Mouse (Mus musculus) gastrocnemius, postnatal 10 days (tissue): Measurements from ENCODE around the gene C1qtnf4. TPM values are rescaled to one million over a fixed set of nuclear protein-coding genes. Genes with fewer than 3 reads are reported as not detected.

ENCODE experiments used
- DNase-seq: peaks from one replicate; pipeline ENCODE4 v3.0.0; 2021; ENCODE audit warnings: mixed read lengths
- long read RNA-seq, 2 experiments: library from polyadenylated mRNA; stranded (forward); transcript quantifications; one replicate each; pipeline ENCODE4 v2.0.0; 2021
- total RNA-seq, 2 experiments: library from RNA; stranded (reverse); gene quantifications; 2 replicates each; pipeline ENCODE4 v1.2.3; 2021

The C1qtnf4 gene
- 1 to 10 TPM; 7.1 to 8.5 TPM for total RNA-seq
- long read RNA-seq, experiment 1, partial matches to known transcripts, result 17 of 17 reads
- long read RNA-seq, experiment 1, other reads (novel, unspliced or antisense), result 0 of 17 reads
- long read RNA-seq, experiment 2, partial matches to known transcripts, result 0 of 10 reads
- long read RNA-seq, experiment 2, other reads (novel, unspliced or antisense), result 10 of 10 reads

- peak; percentile 27 for DNase-seq
Observed at GRCm38 (mm10) chr2:90885218-90886041, at the start of gene C1qtnf4. TSS of gene C1qtnf4 (plus strand) at chr2:90885860.

- DNase-seq, result no peak
Observed at GRCm38 (mm10) chr2:90838621-90839020, 47.0 kb upstream of the C1qtnf4 start.

GRCm38 (mm10) chr2:90843666-90844065 is 42.0 kb upstream of the C1qtnf4 start:
- DNase-seq, result no peak

- DNase-seq, result no peak
Observed at GRCm38 (mm10) chr2:90844262-90844661, 41.4 kb upstream of the C1qtnf4 start.

- DNase-seq, result no peak
Observed at GRCm38 (mm10) chr2:90845234-90845633, 40.4 kb upstream of the C1qtnf4 start.

GRCm38 (mm10) chr2:90846171-90846570 is 39.5 kb upstream of the C1qtnf4 start:
- no peak for DNase-seq

- no peak for DNase-seq
Observed at GRCm38 (mm10) chr2:90846597-90846954, 39.1 kb upstream of the C1qtnf4 start.

- peak; percentile 100 for DNase-seq
Observed at GRCm38 (mm10) chr2:90846955-90847680, 38.5 kb upstream of the C1qtnf4 start, which contains the start of gene Mtch2. TSS of gene Mtch2 (plus strand) at chr2:90847155.

- DNase-seq, result no peak
Observed at GRCm38 (mm10) chr2:90847681-90848050, 38.0 kb upstream of the C1qtnf4 start.

- no peak for DNase-seq
Observed at GRCm38 (mm10) chr2:90848331-90848730, 37.3 kb upstream of the C1qtnf4 start.

GRCm38 (mm10) chr2:90850401-90850800 is 35.3 kb upstream of the C1qtnf4 start:
- DNase-seq, result no peak

GRCm38 (mm10) chr2:90861486-90861885 is 24.2 kb upstream of the C1qtnf4 start:
- DNase-seq, result no peak

- DNase-seq, result no peak
Observed at GRCm38 (mm10) chr2:90864184-90864583, 21.5 kb upstream of the C1qtnf4 start.

- DNase-seq, result peak; percentile 86
Observed at GRCm38 (mm10) chr2:90866524-90866923, 19.1 kb upstream of the C1qtnf4 start.

- peak; percentile 39 for DNase-seq
Observed at GRCm38 (mm10) chr2:90870136-90870601, 15.5 kb upstream of the C1qtnf4 start.

GRCm38 (mm10) chr2:90871180-90871961 is 14.3 kb upstream of the C1qtnf4 start:
- peak; percentile 41 for DNase-seq

- no peak for DNase-seq
Observed at GRCm38 (mm10) chr2:90874025-90874424, 11.6 kb upstream of the C1qtnf4 start.

- no peak for DNase-seq
Observed at GRCm38 (mm10) chr2:90875239-90875638, 10.4 kb upstream of the C1qtnf4 start.

GRCm38 (mm10) chr2:90877584-90878259 is 7.9 kb upstream of the C1qtnf4 start:
- DNase-seq, result no peak

GRCm38 (mm10) chr2:90879419-90879818 is 6.2 kb upstream of the C1qtnf4 start:
- DNase-seq, result no peak

- no peak for DNase-seq
Observed at GRCm38 (mm10) chr2:90880144-90880785, 5.4 kb upstream of the C1qtnf4 start.
